Mouse (Mus musculus) megakaryocyte-erythroid progenitor cell, adult 5-6 weeks (primary cell): ENCODE results near the gene Tor1a. TPM values are rescaled to one million over a fixed set of nuclear protein-coding genes. Genes with fewer than 3 reads are reported as not detected.

Source experiments
- ATAC-seq: replicated peaks from 2 replicates; pipeline ENCODE4 v1.8.0; 2016; ENCODE audit warnings: mild to moderate bottlenecking, inconsistent platforms; ENCODE audit not compliant: severe bottlenecking, poor library complexity, low FRiP score, low TSS enrichment
- total RNA-seq, 2 experiments: library from RNA; stranded (forward) in 1 of 2; stranded (reverse) in 1 of 2; fragments of 200-1000, 215-1000 nt in 1 of 2; fragments of >200 nt in 1 of 2; fragmentation: Nextera tagmentation in 1 of 2; gene quantifications; 2 replicates each; pipeline ENCODE4 v1.2.3; 2014 to 2017

Tor1a gene
- 22.3 and 28.1 TPM in 2 replicates for total RNA-seq (2014; fragmentation: Nextera tagmentation)
- total RNA-seq (2017): 28.3 and 46.0 TPM in 2 replicates

DNA sequence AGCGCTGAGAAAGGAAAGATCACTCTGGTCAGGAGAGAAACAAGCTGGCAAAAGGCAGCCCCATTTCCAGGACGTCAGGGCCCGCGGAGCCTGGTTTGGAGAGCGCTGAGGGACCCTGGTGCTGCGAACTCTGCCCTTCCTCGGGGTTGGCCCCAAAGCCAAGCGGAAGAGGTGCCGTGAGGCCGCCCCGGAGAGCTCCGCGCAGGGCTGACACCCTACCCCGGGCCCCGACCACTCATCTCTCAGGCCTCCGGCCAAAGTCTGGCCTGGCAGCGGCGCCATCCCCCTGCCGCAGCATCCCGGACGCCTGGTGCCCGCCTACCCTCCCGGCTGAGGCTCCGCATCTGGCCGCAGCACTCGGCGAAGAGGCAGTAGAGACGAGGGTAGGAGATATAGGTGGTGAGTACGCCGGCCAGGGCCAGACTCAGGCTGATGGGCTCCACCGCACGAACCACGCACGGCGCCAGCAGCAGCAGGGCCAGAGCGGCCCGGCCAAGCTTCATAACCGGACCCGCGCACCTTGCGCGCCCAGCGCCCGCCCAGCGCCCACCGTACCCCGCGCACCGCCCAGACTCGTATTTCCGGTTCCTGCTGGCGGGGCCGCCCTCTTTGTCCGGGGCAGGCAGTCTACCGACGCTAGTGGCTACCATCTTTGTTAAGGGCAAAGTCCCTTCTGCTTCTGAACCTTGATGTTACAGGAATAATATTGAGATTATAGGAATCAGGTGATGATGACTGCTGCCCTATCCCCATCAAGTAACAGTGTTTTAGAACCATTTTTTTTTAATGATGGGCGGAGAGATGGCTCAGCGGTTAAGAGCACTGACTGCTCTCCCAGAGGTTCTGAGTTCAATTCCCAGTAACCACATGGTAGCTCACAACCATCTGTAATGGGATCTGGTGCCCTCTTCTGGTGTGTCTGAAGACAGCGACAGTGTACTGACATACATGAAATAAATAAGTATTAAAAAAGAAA lies at the start of gene Tor1a:
TSS of gene Tor1a (minus strand) at position 582 of the 976 bp plus-strand sequence.
- ATAC-seq: peak; percentile 79

DNA sequence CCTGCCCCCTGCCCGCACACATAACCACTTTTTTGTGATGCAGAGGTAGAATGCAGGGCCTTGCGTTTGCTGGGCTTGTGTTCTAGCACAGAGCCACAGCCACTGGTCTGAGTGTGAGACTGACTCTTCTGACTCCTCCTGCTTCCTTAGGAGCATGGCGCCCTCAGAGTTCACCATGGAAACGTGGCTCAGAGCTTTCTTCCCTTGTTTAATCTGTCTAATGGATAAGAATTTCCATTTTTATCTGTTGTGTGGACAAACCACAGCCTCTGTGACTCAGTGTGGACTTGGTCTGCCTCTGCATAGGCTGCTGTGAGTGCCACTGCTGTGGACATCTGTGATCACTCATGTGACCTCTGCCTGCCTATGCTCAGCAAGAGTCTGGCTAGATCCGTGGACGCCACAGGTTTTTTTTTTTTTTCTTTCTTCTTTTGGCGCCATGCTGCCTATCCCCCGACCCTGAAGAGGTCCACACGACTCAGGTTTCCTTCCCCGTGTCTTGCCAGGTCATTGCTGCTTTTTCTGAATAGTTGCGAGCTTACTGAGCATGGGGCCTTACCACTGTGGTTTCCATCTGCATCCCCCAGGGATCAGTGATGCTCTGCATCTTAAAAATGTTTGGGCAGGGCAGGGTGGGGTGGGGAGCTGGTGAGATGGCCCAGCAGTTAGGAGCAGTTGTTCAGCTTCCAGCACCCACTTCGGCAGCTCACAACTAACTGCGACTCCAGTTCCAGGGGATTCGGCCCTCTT lies 45.8 kb upstream of the Tor1a start:
- no peak for ATAC-seq

DNA sequence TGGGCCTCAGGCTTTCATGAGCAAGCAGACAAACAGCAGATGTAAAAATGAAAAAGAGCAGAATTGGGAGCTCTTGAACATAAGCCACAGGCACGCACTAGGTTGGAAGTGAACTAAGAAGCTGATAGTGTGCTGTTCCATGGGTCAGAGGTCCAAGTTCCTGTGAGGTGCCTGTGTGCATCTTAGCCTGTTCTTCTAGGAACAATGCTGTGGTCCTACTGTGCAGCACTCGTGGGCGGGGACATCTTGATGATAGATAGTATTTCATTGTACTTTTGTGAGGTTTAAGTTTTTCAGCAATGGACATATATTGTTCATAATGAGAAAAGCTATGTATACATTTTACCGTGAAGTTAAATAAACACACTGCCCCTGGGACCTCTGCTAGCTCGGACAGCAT lies 39.5 kb upstream of the Tor1a start:
- no peak for ATAC-seq

DNA sequence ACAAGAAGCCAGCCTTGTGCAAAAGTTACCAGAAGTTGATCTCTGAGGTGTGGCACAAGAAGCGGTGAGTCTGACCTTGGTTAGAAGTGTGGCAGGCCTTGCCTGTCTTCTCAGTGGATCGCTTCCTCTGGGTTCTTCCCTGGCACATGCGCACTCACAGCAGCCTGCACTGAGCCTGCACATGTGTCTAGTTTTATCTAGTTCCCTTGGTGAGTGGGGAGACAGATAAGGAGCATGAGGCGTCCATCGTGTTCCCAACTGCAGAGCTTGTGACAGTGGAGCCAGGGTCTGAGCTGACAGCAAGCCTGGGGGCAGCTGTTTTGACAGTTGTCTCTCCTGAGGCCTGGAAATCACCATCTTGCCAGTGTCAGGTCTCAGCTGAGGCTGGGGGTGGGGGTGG lies 38.7 kb upstream of the Tor1a start:
- peak; percentile 90 for ATAC-seq

DNA sequence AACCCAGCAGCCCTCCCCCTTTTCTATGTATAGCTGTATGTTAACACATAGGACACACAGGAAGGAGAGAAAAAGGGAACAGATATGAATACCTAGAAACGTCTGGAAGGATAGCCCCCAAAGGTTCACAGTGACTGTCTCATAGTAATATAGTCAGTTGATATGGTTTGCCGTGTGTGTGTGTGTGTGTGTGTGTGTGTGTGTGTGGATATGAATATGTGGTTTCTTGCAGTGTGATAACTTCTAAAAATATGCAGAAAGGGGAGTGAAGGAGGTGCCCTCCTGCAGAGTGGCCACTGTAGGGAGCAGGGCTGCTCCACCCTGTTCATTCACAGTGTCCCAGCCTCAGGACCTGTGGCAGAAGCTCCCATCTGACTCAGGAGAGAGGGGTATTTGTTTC lies 37.7 kb upstream of the Tor1a start:
- peak; percentile 19; the same call in 1 of the 2 replicates for ATAC-seq

DNA sequence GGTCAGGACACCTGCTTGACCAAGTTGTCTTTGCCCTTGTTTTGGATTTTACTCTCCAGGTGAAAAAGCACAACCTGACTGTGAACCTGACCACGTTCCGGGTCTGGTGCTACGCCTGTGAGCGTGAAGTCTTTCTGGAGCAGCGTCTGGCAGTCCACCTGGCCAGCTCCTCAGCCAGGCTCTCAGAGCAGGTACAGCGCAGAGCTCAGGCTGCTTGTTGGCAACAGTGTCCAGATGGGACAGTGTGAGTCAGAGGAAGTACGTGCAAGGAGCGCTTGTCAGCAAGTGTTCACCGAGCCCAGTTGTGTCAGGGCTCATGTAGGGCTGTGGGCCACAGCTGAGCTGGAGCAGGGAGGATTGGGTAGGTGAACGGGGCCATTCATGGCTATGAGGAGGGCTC lies 35.1 kb upstream of the Tor1a start:
- ATAC-seq: no peak

DNA sequence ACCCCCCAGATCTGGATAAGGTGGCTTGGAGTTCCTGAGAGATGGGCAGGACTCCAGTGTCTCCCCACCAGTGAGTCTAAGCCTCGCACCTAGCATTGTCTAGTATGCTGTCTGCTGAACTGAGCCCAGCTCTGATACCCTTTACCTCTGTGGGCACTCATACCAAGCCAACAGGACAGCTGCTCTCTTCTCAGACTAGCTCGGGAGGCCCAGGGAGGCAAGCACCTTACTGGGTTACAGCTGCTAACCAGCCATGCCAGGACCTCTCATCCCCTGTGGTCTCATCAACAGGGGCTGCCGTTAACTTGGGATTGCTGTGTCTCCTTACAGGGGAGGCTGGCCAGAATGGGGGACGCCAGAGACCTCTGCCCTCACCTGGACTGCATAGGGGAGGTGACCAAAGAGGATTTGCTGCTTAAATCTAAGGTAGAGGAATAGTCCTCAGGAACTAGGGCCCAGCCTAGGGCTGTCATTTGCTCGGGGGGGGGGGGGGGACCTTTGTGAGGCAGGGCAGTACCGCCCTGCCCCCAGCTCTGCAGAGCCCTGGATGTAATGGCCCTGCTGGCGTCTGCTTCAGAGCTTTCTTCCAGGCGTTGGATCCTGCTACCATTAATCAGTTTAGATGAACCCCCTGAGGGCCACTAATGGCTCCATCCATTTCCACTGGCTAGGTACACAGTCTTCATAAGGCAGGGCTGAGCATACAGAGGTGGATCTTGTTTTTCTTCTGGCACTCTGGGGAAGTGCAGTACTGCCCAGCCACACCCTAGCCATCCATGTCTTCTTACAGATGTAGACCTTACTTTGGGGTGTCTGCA lies 30.9 kb upstream of the Tor1a start:
- no peak for ATAC-seq

DNA sequence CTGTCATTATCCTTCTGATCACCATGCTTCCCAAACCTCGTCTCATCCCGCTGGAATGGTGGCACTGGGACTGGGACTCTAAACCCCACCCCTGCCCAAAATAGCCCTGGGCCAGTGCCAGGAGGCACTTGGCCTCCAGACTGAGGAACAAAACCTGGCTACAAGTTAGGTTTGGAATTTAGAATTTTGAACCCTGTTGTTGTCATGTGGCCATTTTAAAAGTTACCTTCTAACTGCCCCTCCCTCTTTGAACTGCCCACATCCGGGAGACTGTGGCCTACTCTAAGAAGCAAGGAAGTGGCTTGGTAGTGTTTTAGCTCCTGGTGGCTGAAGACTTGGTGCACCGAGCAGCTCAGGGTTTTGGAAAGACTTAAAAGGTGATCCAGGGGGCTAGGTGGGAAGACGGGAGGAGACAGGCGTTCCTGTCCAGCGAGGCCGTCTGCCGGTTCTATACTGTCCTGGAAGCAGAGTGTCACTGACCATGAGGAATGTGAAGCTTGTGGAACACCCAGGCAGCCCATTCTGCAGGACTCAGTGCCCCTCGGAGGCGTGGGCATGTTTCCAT lies 27.8 kb upstream of the Tor1a start:
- no peak for ATAC-seq

DNA sequence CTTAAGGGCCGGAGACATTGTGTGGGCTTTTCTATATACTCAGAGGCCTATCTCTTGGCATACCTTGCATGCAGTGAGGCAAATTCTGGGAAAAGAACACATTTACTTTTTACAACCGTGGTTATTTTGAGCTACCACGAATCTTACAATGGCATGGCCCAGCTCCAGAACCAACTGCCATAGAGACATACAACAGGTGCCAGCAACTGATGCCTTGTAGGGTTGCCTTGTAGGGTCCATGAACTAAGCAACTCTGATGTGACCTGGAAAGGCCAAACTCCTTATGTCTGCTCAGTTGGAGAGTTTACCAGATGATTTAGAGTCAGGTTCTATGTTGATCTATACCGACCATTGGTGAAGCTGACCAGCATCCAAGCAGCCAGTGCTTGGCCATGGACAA lies 27.1 kb upstream of the Tor1a start:
- ATAC-seq: no peak

DNA sequence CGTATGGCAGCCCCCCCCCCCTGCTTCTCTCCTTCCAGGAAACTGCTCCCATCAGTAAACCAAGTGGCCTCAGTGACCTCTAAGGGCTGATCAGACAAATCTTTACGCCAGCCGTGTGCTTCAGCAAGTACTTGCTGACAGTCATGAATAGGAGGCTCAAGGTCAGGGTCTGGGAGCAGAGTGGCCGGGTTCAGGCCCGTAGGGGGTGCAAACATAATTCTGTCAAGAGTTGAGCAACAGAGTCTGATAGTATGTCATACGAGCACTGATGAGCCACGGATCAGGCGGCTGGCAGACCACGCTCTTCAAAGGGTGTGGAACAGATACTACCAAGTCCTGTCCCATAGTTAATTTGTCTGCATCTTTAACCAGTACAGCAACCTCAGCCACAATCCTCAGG lies 22.5 kb upstream of the Tor1a start:
- no peak for ATAC-seq

DNA sequence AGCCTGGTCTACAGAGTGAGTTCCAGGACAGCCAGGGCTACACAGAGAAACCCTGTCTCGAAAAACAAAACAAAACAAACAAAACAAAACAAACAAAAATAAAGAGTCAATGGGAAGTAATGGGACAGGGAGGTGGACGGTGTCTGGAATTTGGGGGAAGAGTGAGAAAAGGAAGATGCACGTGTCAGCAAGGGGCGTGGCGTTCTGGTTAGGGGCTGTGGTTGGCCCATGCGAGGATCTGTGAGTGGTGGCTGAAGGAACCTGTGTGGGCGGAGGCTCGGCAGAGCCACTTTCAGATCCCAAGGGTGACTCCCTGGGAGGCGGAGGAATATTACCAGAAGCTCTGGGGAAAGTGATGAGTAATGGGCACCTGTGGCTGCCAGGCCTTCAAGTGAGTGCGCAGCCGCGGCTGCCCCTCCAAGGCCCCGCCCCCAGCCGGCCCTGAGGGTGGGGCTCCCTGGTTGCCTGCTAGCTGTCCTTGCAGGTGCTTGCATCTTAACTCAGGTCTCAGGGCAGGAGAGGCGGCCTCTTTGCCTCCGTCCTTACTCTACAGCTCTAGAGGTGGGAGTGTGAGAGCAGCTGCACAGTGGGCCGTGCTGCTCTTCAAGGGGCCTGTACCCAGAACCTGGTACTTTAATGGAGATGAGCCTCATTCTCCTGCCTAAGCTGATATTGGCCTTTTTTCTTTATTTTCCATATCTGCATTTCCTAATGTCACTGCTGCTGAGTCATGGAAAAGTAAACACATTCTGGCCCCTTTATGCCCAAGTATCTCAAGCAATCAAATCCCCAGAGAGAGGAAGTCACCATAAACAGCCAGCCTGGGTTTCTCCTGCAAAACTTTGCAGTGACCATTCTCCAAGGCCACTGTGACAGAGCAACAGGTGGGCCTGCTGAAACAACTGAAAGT lies 17.6 kb upstream of the Tor1a start:
- no peak for ATAC-seq

DNA sequence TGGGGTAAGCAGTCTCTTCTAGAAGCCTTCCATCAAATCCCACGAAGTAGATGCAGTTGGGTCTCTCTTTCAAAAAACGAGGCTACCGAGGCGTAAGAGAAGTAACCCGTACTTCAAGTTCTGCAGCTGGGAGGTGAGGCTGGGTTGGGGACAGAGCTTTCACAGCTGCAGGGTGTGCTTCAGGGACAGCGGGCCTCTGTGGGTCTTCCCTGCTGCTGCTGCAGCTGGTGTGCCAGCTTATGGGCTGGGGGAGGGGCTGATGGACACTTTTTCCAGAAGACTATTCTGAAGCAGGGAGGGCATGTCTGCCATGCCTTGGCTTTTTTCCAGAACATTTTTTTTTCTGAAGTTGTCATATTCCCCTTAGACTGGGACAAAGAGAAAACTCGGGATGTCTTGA lies 15.3 kb upstream of the Tor1a start:
- no peak for ATAC-seq

DNA sequence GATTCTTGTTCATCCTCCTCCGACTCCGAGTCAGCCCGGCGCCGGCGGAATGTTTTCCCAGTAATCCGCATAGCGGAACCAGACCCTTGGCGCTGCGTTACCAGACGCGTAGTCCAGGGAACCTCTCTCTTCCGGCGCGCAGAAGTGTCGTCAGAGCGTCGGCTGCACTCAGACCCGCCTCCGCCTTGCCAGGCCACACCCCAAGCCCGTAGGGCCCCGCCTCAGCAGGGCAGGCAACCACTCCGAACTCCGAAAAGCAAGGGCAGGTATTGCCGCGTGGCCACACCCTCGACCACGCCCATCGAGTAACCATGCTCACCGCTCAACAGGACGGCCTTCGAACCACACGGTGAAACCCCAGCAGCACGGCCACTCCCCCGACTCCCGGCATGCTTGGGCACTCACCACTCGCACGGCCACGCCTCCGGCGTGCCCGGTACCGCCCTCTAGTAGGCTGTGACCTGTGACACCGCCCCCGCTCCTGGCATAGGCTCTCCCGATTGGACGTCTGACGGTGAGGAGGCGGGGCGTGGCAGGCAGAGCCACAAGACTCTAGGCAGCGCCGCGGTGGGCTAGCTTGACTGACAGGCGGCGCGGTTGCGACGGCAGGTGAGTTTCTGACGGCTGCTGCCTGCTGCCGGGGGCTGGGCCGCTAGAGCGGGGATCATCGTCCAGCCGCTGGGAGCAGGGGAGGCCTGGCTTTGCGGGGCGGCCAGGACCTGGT lies 14.2 kb upstream of the Tor1a start, which contains the start of the genes BC005624 and Usp20:
TSS of gene BC005624 (minus strand) at position 412 of the 724 bp plus-strand sequence.
TSS of gene Usp20 (plus strand) at position 490 of the 724 bp plus-strand sequence.
- peak; percentile 98 for ATAC-seq

DNA sequence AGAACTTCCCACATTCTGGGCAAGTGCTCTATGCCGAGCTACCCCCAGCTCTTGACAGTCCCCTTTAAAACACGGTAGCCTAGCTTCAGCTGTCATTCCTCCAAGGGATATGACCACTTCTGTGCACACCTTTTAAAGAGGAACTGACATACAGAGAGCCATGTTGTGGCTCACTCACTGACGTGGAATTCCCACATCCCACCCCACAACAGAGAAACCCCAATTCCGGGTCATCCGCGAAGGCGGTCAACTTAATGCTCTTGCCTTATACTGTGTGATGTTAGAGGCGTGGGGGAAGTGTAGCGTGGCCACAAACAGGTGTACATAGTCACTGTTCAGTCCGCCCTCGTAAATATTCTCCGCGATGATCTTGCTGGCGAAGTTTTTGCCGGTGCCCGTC lies 907 bp downstream of the Tor1a start:
- ATAC-seq: no peak

DNA sequence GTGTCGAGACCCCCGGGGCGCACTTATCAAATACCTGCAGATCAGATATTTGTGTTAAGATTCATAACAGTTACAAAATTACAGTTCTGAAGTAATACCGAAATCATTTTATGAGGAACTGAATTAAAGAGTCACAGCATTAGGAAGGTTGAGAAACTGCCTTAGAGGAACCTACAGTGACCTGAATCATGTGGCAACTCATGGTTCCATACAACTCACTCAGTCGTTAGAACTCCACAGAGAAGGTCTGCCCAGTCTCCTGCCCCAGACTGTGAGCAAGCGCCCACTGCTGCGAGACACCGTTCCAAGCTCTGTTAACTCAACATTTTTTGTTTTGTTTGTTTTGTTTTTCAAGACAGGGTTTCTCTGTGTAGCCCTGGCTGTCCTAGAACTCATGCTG lies 2.1 kb downstream of the Tor1a start:
- ATAC-seq: no peak

DNA sequence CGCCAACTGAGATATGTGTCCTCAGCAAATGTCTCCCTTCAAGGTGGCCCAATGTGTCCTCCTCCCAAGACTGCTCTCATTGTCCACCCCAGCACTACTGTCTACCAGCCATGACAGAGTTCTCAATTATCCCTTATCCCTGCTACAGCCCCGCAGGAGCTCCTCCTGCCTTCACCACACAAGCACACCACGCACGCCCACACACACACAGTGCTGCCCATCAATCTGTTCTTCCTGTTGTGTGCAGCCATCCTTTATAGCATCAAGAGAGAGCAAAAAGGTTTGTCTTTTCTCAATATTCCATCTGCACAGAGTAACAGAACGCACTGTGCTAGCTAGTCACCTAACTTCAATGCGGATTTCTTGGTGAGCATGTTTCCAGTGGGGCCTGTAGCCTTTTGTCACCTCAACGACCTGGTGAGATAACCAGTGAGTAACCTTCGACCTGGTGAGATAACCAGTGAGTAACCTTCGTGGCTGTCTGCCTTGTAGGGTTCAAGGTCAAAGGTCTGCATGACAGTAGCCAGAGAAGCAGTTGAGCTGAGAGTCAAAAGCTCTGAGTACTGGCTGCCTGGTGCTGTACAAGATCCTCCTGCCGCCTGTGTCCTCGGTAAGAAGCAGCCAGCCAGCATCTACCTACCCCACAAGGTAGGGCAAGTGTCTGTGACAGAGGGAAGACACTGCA lies 5.0 kb downstream of the Tor1a start:
- ATAC-seq: no peak

DNA sequence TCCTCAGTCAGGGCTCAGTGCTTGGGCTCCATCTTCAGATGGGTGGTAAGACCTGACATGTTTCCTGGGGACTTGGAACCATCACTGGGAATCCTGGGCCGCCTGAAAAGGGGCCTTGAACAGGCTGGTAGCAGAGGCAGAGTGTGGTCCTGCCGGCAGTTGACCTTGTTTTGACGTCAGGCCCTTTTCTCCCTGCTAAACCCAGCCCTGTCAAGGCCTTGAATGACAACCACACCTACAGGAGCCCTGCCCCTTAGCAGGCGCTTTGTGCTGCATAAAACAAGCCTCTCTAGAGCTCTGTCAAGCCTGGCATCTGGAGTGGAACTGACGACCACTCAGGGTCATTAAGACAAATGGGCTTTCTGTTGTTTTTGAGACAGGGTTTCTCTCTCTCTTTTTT lies 7.9 kb downstream of the Tor1a start:
- ATAC-seq: no peak
